Mouse (Mus musculus) neural tube, embryonic 10.5 days (tissue): ENCODE results near the gene Adamts17.
A peak's percentile ranks its signal among the peaks of the same experiment; 100 is the strongest.

Experiments used
- DNase-seq: peaks from one replicate; pipeline ENCODE4 v3.0.0-alpha.2; 2017; ENCODE audit warnings: low spot score; ENCODE audit errors: extremely low spot score

Adamts17 gene

GRCm38 (mm10) chr7:66843846-66844245 is 4.3 kb downstream of the Adamts17 start:
- DNase-seq, result no peak

DNA sequence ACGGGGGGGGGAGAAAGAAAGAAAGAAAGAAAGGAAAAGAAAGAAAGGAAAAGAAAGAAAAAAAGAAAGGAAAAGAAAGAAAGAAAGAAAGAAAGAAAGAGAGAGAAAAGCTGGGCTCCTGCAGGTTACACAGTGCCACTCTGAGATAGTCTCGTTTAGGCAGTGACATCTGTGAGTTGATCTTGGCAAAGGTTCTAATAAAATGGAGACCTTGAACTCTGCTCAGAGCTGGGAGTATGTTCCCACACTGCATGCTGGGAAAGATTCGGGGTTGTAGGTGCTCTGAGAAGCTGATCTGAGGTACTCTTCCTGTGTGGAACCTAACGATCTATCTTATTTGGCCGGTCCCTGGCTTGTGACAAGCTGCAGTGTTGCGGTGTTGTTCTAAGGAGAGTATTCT is 7.0 kb downstream of the Adamts17 start:
- no peak for DNase-seq

GRCm38 (mm10) chr7:66847299-66847698 is 7.8 kb downstream of the Adamts17 start:
- no peak for DNase-seq

GRCm38 (mm10) chr7:66849316-66849715 is 9.8 kb downstream of the Adamts17 start:
- no peak for DNase-seq

DNA sequence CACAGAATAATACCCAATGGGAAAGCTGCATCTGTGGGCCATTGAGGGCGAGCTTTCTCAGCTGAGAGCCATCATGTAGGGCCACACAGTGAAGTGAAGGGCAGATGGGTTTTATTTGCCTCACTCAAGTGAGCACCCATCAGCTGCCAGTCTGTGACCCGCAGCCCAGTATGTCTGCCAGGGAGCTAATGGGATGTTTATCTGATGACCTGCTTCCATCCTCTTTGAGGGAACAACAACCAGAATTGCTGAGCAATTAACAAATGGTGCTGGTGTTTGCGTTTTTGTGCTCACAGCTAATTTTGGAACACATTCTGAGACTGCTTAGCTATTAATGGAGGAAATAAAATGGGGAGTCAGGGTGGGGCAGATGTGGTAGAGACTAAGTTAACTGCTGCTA is 12.6 kb downstream of the Adamts17 start:
- no peak for DNase-seq

DNA sequence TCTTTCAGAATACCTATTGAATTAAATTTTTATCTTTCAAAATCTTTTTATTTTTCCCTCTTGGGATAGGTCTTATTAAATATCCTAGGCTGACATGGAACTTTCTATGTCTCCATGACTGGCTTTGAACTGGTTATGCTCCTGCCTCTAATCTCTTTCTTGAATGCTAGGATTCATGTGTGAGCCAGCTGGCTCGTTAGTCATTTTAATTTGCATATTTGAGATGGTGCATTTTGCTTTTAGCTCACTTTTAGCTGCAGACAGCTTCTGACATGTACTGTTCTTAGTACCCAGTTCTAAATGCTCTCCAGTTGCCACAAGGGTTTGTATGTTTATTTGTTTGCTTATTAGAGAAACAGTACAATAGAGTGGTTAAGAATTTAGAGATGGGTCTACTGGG is 18.1 kb downstream of the Adamts17 start:
- DNase-seq, result no peak

GRCm38 (mm10) chr7:66858247-66859075 is 18.9 kb downstream of the Adamts17 start:
- no peak for DNase-seq

DNA sequence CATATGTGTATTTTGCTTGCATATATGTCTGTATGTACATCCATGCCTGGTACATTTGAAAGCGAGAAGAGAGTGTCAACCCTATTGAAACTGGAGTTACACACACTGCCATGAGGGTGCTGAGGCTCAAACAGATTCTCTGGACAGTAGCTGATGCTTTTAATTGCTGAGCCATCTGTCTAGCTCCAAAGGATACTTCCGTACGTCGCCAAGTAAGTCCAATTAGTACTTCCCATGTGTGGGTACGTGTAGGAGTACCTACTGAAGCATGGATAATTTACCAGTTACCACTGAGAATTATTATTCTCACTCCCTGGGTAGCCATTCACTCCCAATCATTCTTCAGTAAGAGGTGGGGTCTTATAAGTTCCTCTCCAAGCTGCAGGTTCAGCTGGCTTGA is 19.7 kb downstream of the Adamts17 start:
- DNase-seq, result no peak

- no peak for DNase-seq
These were observed 27.6 kb downstream of the Adamts17 start for GRCm38 (mm10) chr7:66866944-66867718.

DNA sequence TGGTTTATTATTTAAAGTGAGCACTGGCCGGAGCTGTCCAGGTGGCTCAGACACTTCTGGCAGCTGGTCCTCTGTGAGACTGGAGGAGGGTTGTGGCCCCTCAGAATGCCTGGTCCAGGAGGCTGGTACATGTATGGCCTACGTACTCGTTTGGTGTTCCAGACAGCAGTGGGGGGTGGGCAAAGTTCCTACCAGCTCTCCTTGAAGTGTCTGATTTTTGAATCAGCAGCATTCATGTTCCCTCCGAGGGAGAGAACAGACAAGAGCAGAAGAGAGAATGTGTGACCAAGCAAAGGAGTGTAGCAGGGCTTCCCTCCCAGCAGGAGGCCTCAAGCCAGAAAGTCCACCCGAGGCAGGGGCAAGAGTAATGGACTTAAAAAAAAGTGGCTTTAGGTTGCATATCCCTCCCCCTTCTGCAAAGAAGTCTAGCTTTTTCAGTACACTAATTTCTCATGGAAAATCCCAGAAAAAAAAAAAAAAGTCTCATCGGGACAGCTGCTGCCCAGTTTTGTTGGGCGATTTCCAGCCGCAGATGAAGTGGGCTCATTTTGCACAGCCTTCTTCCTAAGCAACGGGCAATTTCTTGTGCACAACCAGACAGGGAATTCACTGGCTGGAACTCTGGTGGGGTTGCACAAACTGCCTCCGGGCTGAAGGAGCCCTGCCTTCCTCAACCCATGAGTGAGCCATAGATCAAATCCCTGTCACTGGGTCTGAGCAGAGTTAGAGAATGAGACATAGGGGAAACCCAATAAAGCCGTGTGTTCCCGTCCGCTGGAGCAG is 28.4 kb downstream of the Adamts17 start:
- peak; percentile 35 for DNase-seq

- no peak for DNase-seq
These were observed 32.0 kb downstream of the Adamts17 start for GRCm38 (mm10) chr7:66871520-66871919.

DNA sequence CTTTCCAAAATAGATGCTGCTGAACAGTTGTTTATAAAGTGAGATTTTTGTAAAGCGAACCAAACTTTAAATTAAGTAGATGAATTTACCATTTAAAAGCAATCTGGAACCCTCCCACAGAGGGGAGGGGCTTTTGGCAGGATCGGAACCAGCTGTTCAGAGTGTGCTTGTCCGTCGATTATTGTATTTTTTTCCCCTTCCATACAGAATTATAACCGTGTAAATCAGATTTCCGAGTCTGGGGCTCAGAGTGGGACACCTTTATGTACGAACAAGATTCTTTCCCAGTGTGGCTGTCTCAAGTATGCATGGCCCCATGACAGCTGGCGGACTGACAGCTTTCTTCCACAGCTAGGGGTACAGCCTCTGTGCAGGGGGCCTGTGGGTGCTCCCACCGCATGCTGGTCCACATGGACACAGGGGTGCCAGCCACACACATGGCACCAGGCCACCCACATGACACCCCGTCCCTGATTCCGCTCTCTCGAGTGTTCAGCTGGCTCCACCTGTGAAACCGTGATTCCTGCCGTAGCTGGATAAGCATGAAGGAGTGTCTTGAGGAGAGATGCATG is 32.5 kb downstream of the Adamts17 start:
- DNase-seq, result no peak

DNA sequence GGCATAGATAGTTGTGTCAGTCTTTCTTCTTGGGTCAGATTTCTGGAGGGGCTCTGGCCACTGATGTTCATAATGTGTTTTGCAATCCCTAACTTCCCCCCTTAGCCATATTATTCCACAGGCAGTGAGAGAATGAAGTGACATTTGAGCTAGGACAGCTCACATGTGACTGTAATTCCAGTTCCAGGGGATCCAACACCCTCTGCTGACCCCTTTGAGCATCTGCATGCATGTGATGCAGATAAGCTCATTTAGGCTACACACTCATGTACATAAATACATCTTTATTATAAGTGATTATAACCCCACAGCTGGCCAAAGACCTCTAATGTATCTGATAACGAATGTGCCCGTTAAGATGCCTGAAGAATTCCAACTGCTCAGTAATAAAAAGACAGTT is 33.7 kb downstream of the Adamts17 start:
- no peak for DNase-seq

DNA sequence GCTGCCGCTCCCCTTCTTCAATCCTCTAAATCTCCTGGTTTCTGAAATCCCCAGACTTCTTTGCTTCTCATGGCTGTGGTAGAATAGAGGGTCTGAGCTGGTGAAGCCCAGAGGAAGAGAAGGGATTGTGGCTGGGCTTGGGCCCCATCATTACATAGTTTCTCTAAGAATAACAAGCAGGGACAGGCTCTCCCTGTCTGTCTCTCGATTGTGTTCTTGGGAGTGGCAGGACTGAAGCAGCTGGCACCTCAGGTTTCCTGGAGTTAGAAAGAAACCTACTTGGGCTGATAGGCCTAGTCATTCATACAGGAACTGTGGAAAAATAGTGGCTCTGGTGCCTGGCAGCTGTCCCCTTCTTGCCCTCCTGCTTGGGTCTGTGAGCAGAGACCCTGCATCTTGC is 51.9 kb downstream of the Adamts17 start:
- no peak for DNase-seq

DNA sequence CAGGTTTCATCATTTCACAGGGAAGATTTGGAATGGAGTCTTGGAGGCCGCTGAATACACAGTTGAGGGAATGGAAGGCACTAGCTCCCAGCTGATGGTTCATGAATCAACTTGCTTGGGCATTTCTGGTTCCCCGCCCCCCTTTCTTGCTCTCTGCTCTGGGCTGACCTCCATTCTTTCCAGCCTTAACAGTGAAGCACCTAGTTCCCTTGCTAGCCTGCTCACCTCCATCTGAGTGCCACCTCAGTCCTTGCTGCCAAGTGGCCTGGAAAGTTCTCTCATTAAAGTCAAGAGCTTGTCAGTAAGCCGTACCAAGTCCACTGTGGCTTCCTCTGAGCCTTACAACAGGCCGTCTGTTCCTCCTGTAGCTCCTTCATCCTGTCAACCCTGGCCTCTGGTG is 52.6 kb downstream of the Adamts17 start:
- no peak for DNase-seq

GRCm38 (mm10) chr7:66902376-66902775 is 62.8 kb downstream of the Adamts17 start:
- no peak for DNase-seq

DNA sequence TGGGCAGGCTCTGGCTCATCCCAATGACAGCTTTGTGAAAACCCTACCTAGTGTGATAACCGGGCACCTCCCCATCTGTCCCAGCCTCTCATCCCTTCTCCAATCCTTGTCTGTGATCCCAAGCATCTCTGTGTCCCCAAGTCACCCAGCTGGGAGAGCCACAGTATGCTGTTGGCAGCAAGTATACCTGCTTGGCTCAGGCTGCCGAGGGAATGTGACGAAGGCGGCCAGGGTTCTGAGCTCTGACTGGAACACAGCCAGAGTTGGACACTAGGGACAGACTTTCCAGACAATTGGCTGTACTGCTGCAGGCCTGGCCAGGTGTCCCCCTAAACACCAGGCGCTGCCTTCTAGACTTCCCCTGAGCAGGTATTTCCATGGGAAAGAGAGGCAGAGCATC is 63.5 kb downstream of the Adamts17 start:
- no peak for DNase-seq

DNA sequence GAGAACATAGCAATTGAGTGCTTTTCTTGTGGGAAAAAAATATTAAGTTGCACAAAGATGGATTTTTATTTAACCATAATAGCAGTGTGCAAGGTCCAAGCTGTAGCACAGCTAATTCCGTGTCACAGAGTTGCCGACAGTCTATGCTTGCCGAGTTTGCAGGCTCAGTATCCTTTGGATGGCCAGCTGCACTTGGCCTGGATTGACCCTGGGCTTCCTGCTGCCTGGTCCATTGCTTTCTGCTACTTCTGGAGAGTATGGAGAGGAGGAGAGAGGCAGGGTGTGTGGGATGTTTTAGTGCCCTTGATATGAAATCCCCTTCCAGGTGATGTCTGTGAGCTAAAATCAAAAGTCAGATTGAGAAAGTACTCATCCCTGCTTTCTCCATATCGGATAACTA is 66.4 kb downstream of the Adamts17 start:
- no peak for DNase-seq

DNA sequence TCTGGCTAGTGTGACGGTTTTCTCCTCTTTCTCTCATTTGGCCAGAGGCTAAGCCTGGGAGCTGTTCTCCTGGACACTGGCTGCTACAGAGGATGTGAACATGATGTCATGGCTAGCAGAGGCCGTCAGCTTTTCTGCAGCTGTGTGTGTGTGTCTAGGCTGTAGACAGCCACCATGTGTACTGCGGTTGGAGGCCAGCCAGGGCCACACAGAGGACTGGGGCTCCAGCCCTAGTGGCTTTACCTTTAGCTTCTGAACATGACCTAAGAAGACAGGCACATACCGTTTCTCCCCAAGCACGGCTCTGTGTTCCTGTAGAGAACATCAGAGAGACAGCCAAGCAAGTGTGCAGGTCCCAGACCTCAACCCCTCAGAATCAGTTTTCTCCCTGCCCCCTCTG is 73.3 kb downstream of the Adamts17 start:
- DNase-seq, result no peak

- DNase-seq, result no peak
These were observed 84.1 kb downstream of the Adamts17 start for GRCm38 (mm10) chr7:66923595-66923994.

GRCm38 (mm10) chr7:66924104-66924503 is 84.6 kb downstream of the Adamts17 start:
- DNase-seq, result no peak

GRCm38 (mm10) chr7:66929263-66929662 is 89.7 kb downstream of the Adamts17 start:
- DNase-seq, result no peak
